Mouse (Mus musculus): Measurements from ENCODE around the gene Nsun2. TPM values are rescaled to one million over a fixed set of nuclear protein-coding genes. Genes with fewer than 3 reads are reported as not detected.

Nsun2 gene
- polyA plus RNA-seq, 1 experiment from 2014 or later: 78.5 TPM

- Histone ChIP-seq H3K4me1 (replicated peaks) (no peaks in the 10 kb centered on the region; the same call in 1 of the 2 replicates), H3K9ac (no peak overlapping the region), H3K36me3 (peaks cover 13% of the 10 kb centered on the region), H3K27ac (replicated peaks) (no peak overlapping the region), H3K9me3 (no peaks in the 10 kb centered on the region), H3K4me3 (no peak overlapping the region), H3K4me2 (no peak overlapping the region), H3K27me3 (no peaks in the 10 kb centered on the region)
- no peak for ATAC-seq (ENCODE audit: low read depth)
- 84% methylated on average over 13 of the region's 13 CpGs for WGBS
Measured at GRCm38 (mm10) chr13:69644427-69645166, 111.1 kb downstream of the Nsun2 start.

GRCm38 (mm10) chr13:69645694-69646423 lies 112.3 kb downstream of the Nsun2 start:
- Histone ChIP-seq H3K4me2 (no peak overlapping the region), H3K4me3 (no peak overlapping the region), H3K27me3 (no peaks in the 10 kb centered on the region), H3K4me1 (replicated peaks) (no peaks in the 10 kb centered on the region; the same call in 1 of the 2 replicates), H3K27ac (replicated peaks) (no peak overlapping the region), H3K9ac (no peak overlapping the region), H3K9me3 (no peaks in the 10 kb centered on the region), H3K36me3 (peaks cover 2% of the 10 kb centered on the region; the same call in 1 of the 2 replicates)
- no peak for ATAC-seq (ENCODE audit: low read depth)
- 53% methylated on average over 13 of the region's 13 CpGs for WGBS

GRCm38 (mm10) chr13:69646481-69646880 lies 112.9 kb downstream of the Nsun2 start:
- Histone ChIP-seq H3K4me1 (replicated peaks) (no peaks in the 10 kb centered on the region; the same call in 1 of the 2 replicates), H3K27ac (replicated peaks) (no peak overlapping the region), H3K27me3 (no peaks in the 10 kb centered on the region), H3K9me3 (no peaks in the 10 kb centered on the region), H3K4me2 (no peak overlapping the region), H3K9ac (no peak overlapping the region), H3K4me3 (no peak overlapping the region), H3K36me3 (no peaks in the 10 kb centered on the region)
- 84% methylated on average over 9 of the region's 9 CpGs for WGBS
- ATAC-seq (ENCODE audit: low read depth): no peak

- no peak overlapping the region for H3K4me3 ChIP-seq
- no peaks in the 10 kb centered on the region for H3K36me3 ChIP-seq
- no peaks in the 10 kb centered on the region for H3K27me3 ChIP-seq
- no peak overlapping the region for H3K27ac ChIP-seq (replicated peaks)
- H3K9me3 ChIP-seq: no peaks in the 10 kb centered on the region
- H3K4me1 ChIP-seq (replicated peaks): no peaks in the 10 kb centered on the region
- WGBS: 69% methylated on average over 3 of the region's 3 CpGs
- no peak overlapping the region for H3K4me2 ChIP-seq
- H3K9ac ChIP-seq: no peak overlapping the region
- ATAC-seq (ENCODE audit: low read depth): no peak
Measured at GRCm38 (mm10) chr13:69654508-69654907, 121.0 kb downstream of the Nsun2 start.

- Histone ChIP-seq H3K4me3 (no peak overlapping the region), H3K9me3 (no peaks in the 10 kb centered on the region), H3K4me2 (no peak overlapping the region), H3K4me1 (replicated peaks) (no peaks in the 10 kb centered on the region), H3K9ac (no peak overlapping the region), H3K36me3 (no peaks in the 10 kb centered on the region), H3K27me3 (no peaks in the 10 kb centered on the region), H3K27ac (replicated peaks) (no peak overlapping the region)
- ATAC-seq (ENCODE audit: low read depth): no peak
- WGBS: 77% methylated on average over 5 of the region's 5 CpGs
Measured at GRCm38 (mm10) chr13:69672121-69672520, 138.6 kb downstream of the Nsun2 start.

GRCm38 (mm10) chr13:69672565-69672964 lies 139.0 kb downstream of the Nsun2 start:
- 91% methylated on average over 10 of the region's 10 CpGs for WGBS
- no peak for ATAC-seq (ENCODE audit: low read depth)

GRCm38 (mm10) chr13:69673197-69673920 lies 139.8 kb downstream of the Nsun2 start:
- no peaks in the 10 kb centered on the region for H3K4me1 ChIP-seq (replicated peaks)
- no peaks in the 10 kb centered on the region for H3K27me3 ChIP-seq
- H3K36me3 ChIP-seq: no peaks in the 10 kb centered on the region
- H3K4me2 ChIP-seq: no peak overlapping the region
- 84% methylated on average over 5 of the region's 5 CpGs for WGBS
- no peak overlapping the region for H3K27ac ChIP-seq (replicated peaks)
- H3K9ac ChIP-seq: no peak overlapping the region
- no peak overlapping the region for H3K4me3 ChIP-seq
- ATAC-seq (ENCODE audit: low read depth): no peak
- H3K9me3 ChIP-seq: no peaks in the 10 kb centered on the region

More at GRCm38 (mm10) chr13:69672565-69672964, 139.0 kb downstream of the Nsun2 start:
- no peak overlapping the region for H3K9ac ChIP-seq
- no peaks in the 10 kb centered on the region for H3K4me1 ChIP-seq (replicated peaks)
- H3K4me2 ChIP-seq: no peak overlapping the region
- H3K4me3 ChIP-seq: no peak overlapping the region
- no peaks in the 10 kb centered on the region for H3K9me3 ChIP-seq
- H3K27me3 ChIP-seq: no peaks in the 10 kb centered on the region
- H3K27ac ChIP-seq (replicated peaks): no peak overlapping the region
- no peaks in the 10 kb centered on the region for H3K36me3 ChIP-seq

GRCm38 (mm10) chr13:69673921-69674618 lies 140.5 kb downstream of the Nsun2 start:
- Histone ChIP-seq H3K4me3 (no peak overlapping the region), H3K36me3 (no peaks in the 10 kb centered on the region), H3K27me3 (no peaks in the 10 kb centered on the region), H3K4me1 (replicated peaks) (no peaks in the 10 kb centered on the region), H3K27ac (replicated peaks) (no peak overlapping the region), H3K4me2 (no peak overlapping the region), H3K9ac (no peak overlapping the region), H3K9me3 (no peaks in the 10 kb centered on the region)
- WGBS: 67% methylated on average over 10 of the region's 10 CpGs
- no peak for ATAC-seq (ENCODE audit: low read depth)

Other genes starting within 250 kb of the Nsun2 start
- 6.1 and 6.3 TPM in 2 replicates for gene Tent4a, start 871 bp downstream of the Nsun2 start, polyA plus RNA-seq (2015; fragmentation: Nextera tagmentation; extraction: Ambion mirVana)
- gene Srd5a1, start 77.7 kb downstream of the Nsun2 start, polyA plus RNA-seq (2015; fragmentation: Nextera tagmentation; extraction: Ambion mirVana): 20.5 and 25.7 TPM in 2 replicates
- gene Ube2ql1, start 206.1 kb downstream of the Nsun2 start, polyA plus RNA-seq (2015; fragmentation: Nextera tagmentation; extraction: Ambion mirVana): 38.6 and 43.3 TPM in 2 replicates